Mouse (Mus musculus) G1E-ER4 (cell line): Measurements from ENCODE around the gene Filip1l. TPM values are rescaled to one million over a fixed set of nuclear protein-coding genes. Genes with fewer than 3 reads are reported as not detected.

ENCODE experiments used
- GATA1 ChIP-seq: IDR thresholded peaks from one replicate; pipeline ENCODE4 v1.8.0; 2012; ENCODE audit warnings: low read length, inconsistent platforms
- polyA plus RNA-seq: library from polyadenylated mRNA; stranded (reverse); fragments of >175 nt; gene quantifications from 2 replicates; pipeline ENCODE4 v1.2.3, GENCODE M21; 2012

Filip1l gene
- polyA plus RNA-seq, 1 experiment: not detected

DNA sequence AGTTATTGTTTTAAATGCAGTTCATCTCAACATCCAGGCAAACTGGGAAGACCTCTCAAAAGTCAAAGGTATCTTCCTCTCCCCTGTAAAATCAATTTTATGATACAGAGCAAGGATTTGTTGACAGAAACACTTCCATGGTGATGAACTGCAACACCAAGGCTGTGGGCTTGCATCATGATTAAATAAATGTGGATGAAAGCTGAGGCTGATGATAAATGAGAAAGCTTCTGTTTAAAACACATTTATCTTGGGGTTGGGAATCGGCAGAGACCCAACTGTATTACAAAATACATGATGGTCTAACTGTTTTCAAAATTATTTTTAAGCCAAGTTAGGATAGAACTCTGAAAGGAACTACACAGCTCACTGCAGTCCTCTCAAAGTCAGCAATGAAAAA is 220.9 kb downstream of the Filip1l start:
- TF ChIP-seq GATA1: no peak

- no peak for TF ChIP-seq GATA1
These were observed 223.0 kb downstream of the Filip1l start for GRCm38 (mm10) chr16:57575764-57576388.

DNA sequence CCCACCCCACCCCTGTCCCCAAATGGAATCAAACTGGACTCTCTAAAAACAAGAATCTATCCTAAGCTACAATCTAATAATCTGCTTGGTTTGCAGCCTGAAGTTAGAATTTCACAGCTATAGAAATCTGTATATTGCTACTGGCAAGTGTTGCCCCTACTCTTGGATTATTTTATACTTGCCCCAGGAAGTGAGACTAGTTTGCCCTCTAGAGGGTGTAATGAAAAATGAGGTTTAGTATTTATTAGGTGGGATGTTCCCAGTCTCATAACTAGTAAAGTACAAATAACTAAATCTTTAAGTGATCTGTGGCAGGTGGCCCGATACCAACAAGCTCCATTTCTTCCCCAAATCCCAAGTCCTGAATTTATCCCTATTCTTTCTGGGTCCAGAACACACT is 224.6 kb downstream of the Filip1l start:
- no peak for TF ChIP-seq GATA1

DNA sequence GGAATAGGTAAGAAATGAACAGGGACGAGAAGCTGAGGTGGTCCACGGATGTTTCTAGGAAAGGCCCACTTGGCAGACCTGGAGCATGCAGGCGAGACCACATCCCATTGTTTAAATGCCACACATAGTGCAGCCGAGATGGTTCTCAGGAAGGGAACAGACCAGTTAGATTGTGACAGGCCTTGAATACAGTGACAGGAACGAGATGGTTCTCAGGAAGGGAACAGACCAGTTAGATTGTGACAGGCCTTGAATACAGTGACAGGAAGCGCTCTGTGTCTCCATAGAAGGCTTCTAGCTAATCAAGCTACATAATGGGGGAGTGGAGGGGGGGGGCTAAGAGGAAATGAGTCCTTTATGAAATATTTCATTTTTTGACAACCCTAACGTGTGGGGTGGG is 227.1 kb downstream of the Filip1l start:
- TF ChIP-seq GATA1: no peak

DNA sequence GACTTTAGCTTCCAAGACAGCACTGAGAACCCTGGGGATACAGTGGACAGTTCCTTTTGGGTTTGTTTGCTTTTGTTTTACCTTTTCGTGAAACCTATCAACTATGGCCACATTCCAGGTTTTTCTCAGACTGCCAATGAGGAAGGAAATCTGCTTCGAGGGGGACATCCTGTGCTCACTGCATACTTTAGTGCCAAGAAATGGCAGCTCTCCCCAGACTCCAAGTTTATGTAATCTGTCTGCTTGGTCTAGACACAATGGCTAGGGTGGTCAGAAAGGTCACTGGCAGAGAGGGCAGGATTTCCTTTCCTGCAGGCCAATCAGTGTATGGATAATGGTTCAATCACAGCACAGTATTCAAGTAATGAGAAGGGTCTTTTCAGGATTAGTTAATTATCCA is 229.1 kb downstream of the Filip1l start:
- TF ChIP-seq GATA1: no peak

- no peak for TF ChIP-seq GATA1
These were observed 232.3 kb downstream of the Filip1l start for GRCm38 (mm10) chr16:57585201-57585600.

DNA sequence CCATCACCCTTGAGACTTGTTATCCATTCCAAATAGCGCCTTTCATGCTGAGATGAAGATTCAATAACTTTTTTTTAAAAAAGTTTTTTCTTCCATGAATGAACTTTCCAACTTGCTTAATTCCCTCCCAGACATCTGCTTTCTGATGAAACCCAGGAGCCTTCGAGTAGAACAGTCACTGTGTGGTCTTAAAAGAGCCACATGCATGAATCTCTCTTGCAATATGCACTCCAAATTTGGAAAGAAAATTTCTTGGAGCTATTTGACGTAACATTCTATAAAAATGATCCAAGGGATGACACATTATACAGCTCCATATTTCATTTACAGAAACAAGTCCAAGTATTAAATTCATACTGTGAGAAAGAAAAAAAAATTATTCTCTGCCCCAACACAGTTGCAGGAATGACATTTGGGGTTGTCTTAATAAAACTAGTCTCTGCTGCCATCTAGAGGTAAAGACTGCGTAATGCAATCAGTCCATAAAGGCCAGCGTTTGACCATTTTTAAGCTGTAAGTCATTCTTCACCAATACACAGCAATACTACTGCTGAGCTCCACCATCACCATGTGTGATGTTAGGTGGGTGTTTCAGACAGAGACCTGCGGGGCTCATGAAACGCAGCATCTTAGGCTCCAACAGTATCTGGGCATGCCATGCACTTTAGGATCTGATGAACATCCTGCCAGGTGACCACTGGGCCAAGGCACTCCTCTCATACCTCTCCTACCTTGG is 240.7 kb downstream of the Filip1l start:
- no peak for TF ChIP-seq GATA1

- no peak for TF ChIP-seq GATA1
These were observed 244.5 kb downstream of the Filip1l start for GRCm38 (mm10) chr16:57597295-57597957.

DNA sequence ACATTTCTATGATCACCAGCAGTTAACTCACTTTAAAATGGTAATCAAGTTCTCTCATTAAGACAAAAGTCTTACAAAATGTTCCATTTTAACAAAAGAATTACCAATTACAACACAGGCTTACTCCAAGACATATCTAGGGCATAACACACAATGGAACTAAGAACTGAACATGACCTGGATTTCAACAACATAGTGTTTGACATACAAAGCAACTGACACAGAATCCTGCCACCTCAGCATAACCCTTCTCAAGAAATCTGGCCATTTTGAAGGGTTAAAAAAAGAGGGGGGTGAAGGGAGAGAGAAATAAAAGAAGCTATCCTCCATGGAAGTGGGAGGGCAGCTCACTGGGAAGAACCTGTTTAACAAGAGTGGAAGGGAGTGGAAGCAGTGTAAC is 248.1 kb downstream of the Filip1l start:
- no peak for TF ChIP-seq GATA1

- no peak for TF ChIP-seq GATA1
These were observed 253.7 kb downstream of the Filip1l start, which contains the start of gene Cmss1 for GRCm38 (mm10) chr16:57606444-57607227. Cmss1 (minus strand) TSS chr16:57606864.

GRCm38 (mm10) chr16:57611768-57612167 is 258.9 kb downstream of the Filip1l start:
- TF ChIP-seq GATA1: no peak

Other genes with a start within 250 kb of the Filip1l start
- gene Tomm70a, start 231.4 kb upstream of the Filip1l start, polyA plus RNA-seq: 58.9 and 82.6 TPM in 2 replicates
- 2.0 and 6.5 TPM in 2 replicates for gene Nit2, start 185.8 kb upstream of the Filip1l start, polyA plus RNA-seq
- gene Tbc1d23, start 121.6 kb upstream of the Filip1l start, polyA plus RNA-seq: 0.40 and 0.64 TPM in 2 replicates
- not detected in 2 replicates for gene Tmem30c, start 60.2 kb upstream of the Filip1l start, polyA plus RNA-seq